Mouse (Mus musculus): ENCODE measurements around the gene Tmem246. TPM values are rescaled to one million over a fixed set of nuclear protein-coding genes. Genes with fewer than 3 reads are reported as not detected.

Tmem246 gene
- polyA plus RNA-seq, 1 experiment from 2014 or later = 52.3 TPM

- H3K9ac ChIP-seq = no peak overlapping the region
- no peak overlapping the region for H3K4me2 ChIP-seq
- no peaks in the 10 kb centered on the region for H3K36me3 ChIP-seq
- H3K27ac ChIP-seq = no peak overlapping the region
- no peaks in the 10 kb centered on the region for H3K9me3 ChIP-seq (replicated peaks)
- H3K4me3 ChIP-seq = no peak overlapping the region
- no peak for ATAC-seq (replicated peaks; ENCODE audit: insufficient number of reproducible peaks, insufficient read depth, low FRiP score, low read depth)
- 69% methylated on average over 4 of the region's 4 CpGs for WGBS
- no peaks in the 10 kb centered on the region for H3K4me1 ChIP-seq (replicated peaks)
- no peaks in the 10 kb centered on the region for H3K27me3 ChIP-seq
Observed at GRCm38 (mm10) chr4:49572194-49572593, 25.5 kb downstream of the Tmem246 start.

- H3K27ac ChIP-seq = no peak overlapping the region
- H3K4me2 ChIP-seq = no peak overlapping the region
- no peaks in the 10 kb centered on the region for H3K36me3 ChIP-seq
- peak; percentile 47; the same call in 1 of the 2 replicates for ATAC-seq (replicated peaks; ENCODE audit: insufficient number of reproducible peaks, insufficient read depth, low FRiP score, low read depth)
- no peaks in the 10 kb centered on the region for H3K4me1 ChIP-seq (replicated peaks)
- H3K9me3 ChIP-seq (replicated peaks) = no peaks in the 10 kb centered on the region
- no peaks in the 10 kb centered on the region for H3K27me3 ChIP-seq
- no peak overlapping the region for H3K9ac ChIP-seq
- no peak overlapping the region for H3K4me3 ChIP-seq
- 15% methylated on average over 3 of the region's 3 CpGs for WGBS
Observed at GRCm38 (mm10) chr4:49567613-49568012, 30.1 kb downstream of the Tmem246 start.

GRCm38 (mm10) chr4:49559915-49560772, 37.5 kb downstream of the Tmem246 start:
- Histone ChIP-seq H3K27me3 (no peaks in the 10 kb centered on the region), H3K9ac (no peak overlapping the region), H3K4me2 (0 out of 2 replicates have a peak overlapping the region, but pooled peaks have one; percentile 7), H3K4me1 (replicated peaks) (0 out of 2 replicates have a peak, but pooled peaks cover 4% of the 10 kb centered on the region), H3K9me3 (replicated peaks) (no peaks in the 10 kb centered on the region), H3K4me3 (no peak overlapping the region), H3K36me3 (no peaks in the 10 kb centered on the region), H3K27ac (no peak overlapping the region)
- ATAC-seq (replicated peaks; ENCODE audit: insufficient number of reproducible peaks, insufficient read depth, low FRiP score, low read depth) = 0 out of 2 replicates have a peak, but pooled peaks have one; percentile 47
- 57% methylated on average over 20 of the region's 20 CpGs for WGBS

GRCm38 (mm10) chr4:49558181-49558580, 39.5 kb downstream of the Tmem246 start:
- Histone ChIP-seq H3K9me3 (replicated peaks) (no peaks in the 10 kb centered on the region), H3K4me2 (no peak overlapping the region), H3K9ac (no peak overlapping the region), H3K36me3 (no peaks in the 10 kb centered on the region), H3K4me1 (replicated peaks) (0 out of 2 replicates have a peak, but pooled peaks cover 4% of the 10 kb centered on the region), H3K27me3 (no peaks in the 10 kb centered on the region), H3K27ac (no peak overlapping the region), H3K4me3 (no peak overlapping the region)
- no peak for ATAC-seq (replicated peaks; ENCODE audit: insufficient number of reproducible peaks, insufficient read depth, low FRiP score, low read depth)
- WGBS = 47% methylated on average over 2 of the region's 2 CpGs

- ATAC-seq (replicated peaks; ENCODE audit: insufficient number of reproducible peaks, insufficient read depth, low FRiP score, low read depth) = no peak
- Histone ChIP-seq H3K9ac (no peak overlapping the region), H3K4me2 (no peak overlapping the region), H3K27me3 (no peaks in the 10 kb centered on the region), H3K4me1 (replicated peaks) (0 out of 2 replicates have a peak, but pooled peaks cover 4% of the 10 kb centered on the region), H3K4me3 (no peak overlapping the region), H3K36me3 (no peaks in the 10 kb centered on the region), H3K9me3 (replicated peaks) (no peaks in the 10 kb centered on the region), H3K27ac (no peak overlapping the region)
- WGBS = 96% methylated on average over 7 of the region's 7 CpGs
Observed at GRCm38 (mm10) chr4:49557375-49557774, 40.3 kb downstream of the Tmem246 start.

GRCm38 (mm10) chr4:49553380-49553779, 44.3 kb downstream of the Tmem246 start:
- H3K4me2 ChIP-seq = no peak overlapping the region
- WGBS = 85% methylated on average over 5 of the region's 5 CpGs
- ATAC-seq (replicated peaks; ENCODE audit: insufficient number of reproducible peaks, insufficient read depth, low FRiP score, low read depth) = no peak
- no peak overlapping the region for H3K9ac ChIP-seq
- H3K9me3 ChIP-seq (replicated peaks) = no peaks in the 10 kb centered on the region
- H3K4me1 ChIP-seq (replicated peaks) = no peaks in the 10 kb centered on the region
- H3K27me3 ChIP-seq = no peaks in the 10 kb centered on the region
- no peak overlapping the region for H3K27ac ChIP-seq
- H3K4me3 ChIP-seq = no peak overlapping the region
- H3K36me3 ChIP-seq = no peaks in the 10 kb centered on the region

- H3K27me3 ChIP-seq = no peaks in the 10 kb centered on the region
- no peak for ATAC-seq (replicated peaks; ENCODE audit: insufficient number of reproducible peaks, insufficient read depth, low FRiP score, low read depth)
- H3K4me1 ChIP-seq (replicated peaks) = no peaks in the 10 kb centered on the region
- H3K36me3 ChIP-seq = no peaks in the 10 kb centered on the region
- no peak within 1 kb of the TSS for H3K4me2 ChIP-seq
- no peak within 1 kb of the TSS for H3K4me3 ChIP-seq
- no peaks in the 10 kb centered on the region for H3K9me3 ChIP-seq (replicated peaks)
- no peak within 1 kb of the TSS for H3K27ac ChIP-seq
- 26% methylated on average over 3 of the region's 3 CpGs for WGBS
- H3K9ac ChIP-seq = no peak within 1 kb of the TSS
Observed at GRCm38 (mm10) chr4:49549383-49549782, 48.3 kb downstream of the Tmem246 start, which contains the start of gene Aldob. Gene Aldob, minus strand, starts transcription at chr4:49549546.

GRCm38 (mm10) chr4:49547544-49548219, 50.0 kb downstream of the Tmem246 start:
- Histone ChIP-seq H3K9ac (no peak overlapping the region), H3K4me3 (no peak overlapping the region), H3K27me3 (no peaks in the 10 kb centered on the region), H3K36me3 (no peaks in the 10 kb centered on the region), H3K4me2 (no peak overlapping the region), H3K27ac (no peak overlapping the region), H3K4me1 (replicated peaks) (no peaks in the 10 kb centered on the region), H3K9me3 (replicated peaks) (no peaks in the 10 kb centered on the region)
- ATAC-seq (replicated peaks; ENCODE audit: insufficient number of reproducible peaks, insufficient read depth, low FRiP score, low read depth) = no peak
- WGBS = 85% methylated on average over 7 of the region's 7 CpGs

- Histone ChIP-seq H3K36me3 (no peaks in the 10 kb centered on the region), H3K9me3 (replicated peaks) (no peaks in the 10 kb centered on the region), H3K27ac (no peak overlapping the region), H3K4me1 (replicated peaks) (no peaks in the 10 kb centered on the region), H3K4me3 (no peak overlapping the region), H3K27me3 (no peaks in the 10 kb centered on the region), H3K9ac (no peak overlapping the region), H3K4me2 (no peak overlapping the region)
- WGBS = 63% methylated on average over 6 of the region's 6 CpGs
- no peak for ATAC-seq (replicated peaks; ENCODE audit: insufficient number of reproducible peaks, insufficient read depth, low FRiP score, low read depth)
Observed at GRCm38 (mm10) chr4:49546873-49547543, 50.7 kb downstream of the Tmem246 start.

- Histone ChIP-seq H3K9me3 (replicated peaks) (no peaks in the 10 kb centered on the region), H3K4me3 (no peak overlapping the region), H3K27me3 (no peaks in the 10 kb centered on the region), H3K4me1 (replicated peaks) (peaks cover 2% of the 10 kb centered on the region; the same call in 1 of the 2 replicates), H3K4me2 (no peak overlapping the region), H3K36me3 (no peaks in the 10 kb centered on the region), H3K9ac (no peak overlapping the region), H3K27ac (no peak overlapping the region)
- 75% methylated on average over 2 of the region's 2 CpGs for WGBS
- no peak for ATAC-seq (replicated peaks; ENCODE audit: insufficient number of reproducible peaks, insufficient read depth, low FRiP score, low read depth)
Observed at GRCm38 (mm10) chr4:49546026-49546425, 51.6 kb downstream of the Tmem246 start.

GRCm38 (mm10) chr4:49540966-49541365, 56.7 kb downstream of the Tmem246 start:
- Histone ChIP-seq H3K9ac (no peak overlapping the region), H3K9me3 (replicated peaks) (no peaks in the 10 kb centered on the region), H3K27me3 (no peaks in the 10 kb centered on the region), H3K4me1 (replicated peaks) (peaks cover 10% of the 10 kb centered on the region), H3K36me3 (no peaks in the 10 kb centered on the region), H3K4me3 (no peak overlapping the region), H3K27ac (no peak overlapping the region), H3K4me2 (no peak overlapping the region)
- WGBS = 40% methylated on average over 3 of the region's 3 CpGs
- no peak for ATAC-seq (replicated peaks; ENCODE audit: insufficient number of reproducible peaks, insufficient read depth, low FRiP score, low read depth)
